Mouse (Mus musculus) megakaryocyte, adult 5-6 weeks (primary cell): ENCODE results near the gene Frrs1. TPM values are rescaled to one million over a fixed set of nuclear protein-coding genes. Genes with fewer than 3 reads are reported as not detected.
"Not testable (repeated sequence)": the region's sequence is repeated elsewhere in the genome, so short reads cannot be mapped to it uniquely, and the experiment has no call there.

Experiments used
- ATAC-seq: 2 replicates; pipeline ENCODE4 v1.8.0; 2016; ENCODE audit warnings: mild to moderate bottlenecking, inconsistent platforms; ENCODE audit not compliant: poor library complexity, severe bottlenecking
- total RNA-seq, 2 experiments: library from RNA; stranded (forward) in 1 of 2; stranded (reverse) in 1 of 2; fragments of 153-499, 151-499 nt in 1 of 2; fragments of 221-1000, 200-1000 nt in 1 of 2; gene quantifications; 2 replicates each; pipeline versions ENCODE4 v1.2.3 to v1.2.4; 2015 to 2017

Frrs1 gene
- total RNA-seq (2015) (54.3 and 54.9 TPM in 2 replicates), total RNA-seq (2017) (37.9 and 38.4 TPM in 2 replicates)

GRCm38 (mm10) chr3:116858941-116859685, at the start of gene Frrs1:
Gene Frrs1 (plus strand): TSS chr3:116859464.
- peak; percentile 21; the same call in 1 of the 2 replicates for ATAC-seq

- ATAC-seq, result not testable (repeated sequence)
Observed at GRCm38 (mm10) chr3:116810351-116810750, 48.9 kb upstream of the Frrs1 start.

GRCm38 (mm10) chr3:116812946-116813345, 46.3 kb upstream of the Frrs1 start:
- ATAC-seq, result no peak

GRCm38 (mm10) chr3:116815305-116815797, 43.9 kb upstream of the Frrs1 start:
- ATAC-seq, result peak; percentile 52; the same call in 1 of the 2 replicates

- no peak for ATAC-seq
Observed at GRCm38 (mm10) chr3:116815916-116816315, 43.3 kb upstream of the Frrs1 start.

GRCm38 (mm10) chr3:116816674-116817215, 42.5 kb upstream of the Frrs1 start:
- ATAC-seq, result no peak

GRCm38 (mm10) chr3:116817231-116817630, 42.0 kb upstream of the Frrs1 start:
- no peak for ATAC-seq

- ATAC-seq, result no peak
Observed at GRCm38 (mm10) chr3:116826471-116827215, 32.6 kb upstream of the Frrs1 start.

GRCm38 (mm10) chr3:116829274-116829920, 29.9 kb upstream of the Frrs1 start:
- ATAC-seq, result peak; percentile 95

GRCm38 (mm10) chr3:116831324-116831723, 27.9 kb upstream of the Frrs1 start:
- ATAC-seq, result no peak

- no peak for ATAC-seq
Observed at GRCm38 (mm10) chr3:116832526-116833310, 26.5 kb upstream of the Frrs1 start.

- ATAC-seq, result no peak
Observed at GRCm38 (mm10) chr3:116833491-116833890, 25.8 kb upstream of the Frrs1 start.

- no peak for ATAC-seq
Observed at GRCm38 (mm10) chr3:116834241-116834640, 25.0 kb upstream of the Frrs1 start.

- no peak for ATAC-seq
Observed at GRCm38 (mm10) chr3:116835350-116835749, 23.9 kb upstream of the Frrs1 start.

GRCm38 (mm10) chr3:116835770-116836680, 23.2 kb upstream of the Frrs1 start:
- ATAC-seq, result peak; percentile 99

- no peak for ATAC-seq
Observed at GRCm38 (mm10) chr3:116836681-116837475, 22.4 kb upstream of the Frrs1 start.

GRCm38 (mm10) chr3:116841311-116841710, 18.0 kb upstream of the Frrs1 start:
- ATAC-seq, result no peak

- ATAC-seq, result peak; percentile 87
Observed at GRCm38 (mm10) chr3:116844880-116845579, 14.2 kb upstream of the Frrs1 start.
